Mouse (Mus musculus): ENCODE results near the gene Gm7694. TPM values are rescaled to one million over a fixed set of nuclear protein-coding genes. Genes with fewer than 3 reads are reported as not detected.
A peak's percentile ranks its signal among the peaks of the same experiment; 100 is the strongest.

The Gm7694 gene
- polyA plus RNA-seq, 1 experiment from 2014 or later, result 2.6 TPM

DNA sequence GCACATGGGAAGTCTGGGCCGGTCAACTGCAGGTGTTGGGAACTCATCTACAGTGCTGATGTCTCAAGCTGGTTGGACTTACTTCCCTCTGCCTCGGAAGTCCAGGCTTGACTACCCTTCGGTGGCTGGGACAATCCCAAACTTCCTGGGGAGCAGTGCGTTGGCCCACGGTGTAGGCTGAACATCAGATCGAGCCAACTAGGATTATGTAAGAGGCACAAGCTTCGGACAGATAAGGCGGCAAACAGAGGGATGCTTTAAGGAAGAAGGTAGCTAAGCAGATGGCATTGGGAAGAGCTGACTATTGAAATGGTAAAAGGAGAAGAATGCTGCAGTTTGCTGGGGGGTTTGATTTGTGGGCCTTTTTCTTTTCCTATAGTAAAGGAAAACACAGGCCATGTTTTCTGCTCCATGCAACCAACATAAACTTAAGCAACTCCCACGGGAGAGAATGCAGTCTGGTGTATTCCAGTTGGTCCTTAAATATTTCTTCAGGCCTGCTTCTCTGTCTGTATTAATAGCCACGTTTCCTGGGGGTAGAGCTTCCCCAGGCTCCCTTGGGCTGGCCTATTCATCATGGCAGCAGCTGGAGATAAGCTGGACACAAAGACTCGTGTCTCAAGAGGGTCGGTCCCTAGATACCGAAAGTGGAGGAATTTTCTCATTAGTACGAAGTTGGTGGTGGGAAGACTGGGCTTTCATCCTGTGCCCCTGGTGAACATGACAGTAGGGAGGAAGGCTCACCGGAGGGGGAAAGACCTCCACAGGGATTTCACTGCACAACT lies 11.2 kb downstream of the Gm7694 start:
- ATAC-seq (no peak), DNase-seq (ENCODE audit: low spot score) (no peak)
- H3K27me3 ChIP-seq (replicated peaks; ENCODE audit: insufficient read depth, low read length), result no peaks in the 10 kb centered on the region
- 68% methylated on average over 15 of the region's 15 CpGs for WGBS
- H3K27ac ChIP-seq (ENCODE audit: low read length), result no peak overlapping the region
- H3K9ac ChIP-seq (replicated peaks; ENCODE audit: low read depth), result no peak overlapping the region
- TF ChIP-seq EP300 (IDR thresholded peaks at IDR 0.05) (no peak), CTCF (IDR thresholded peaks at IDR 0.05) (no peak)
- H3K9me3 ChIP-seq (ENCODE audit: low read length), result no peaks in the 10 kb centered on the region
- H3K4me1 ChIP-seq (ENCODE audit: insufficient read depth, low read depth, low read length), result no peaks in the 10 kb centered on the region
- H3K4me3 ChIP-seq (ENCODE audit: low read depth, low read length), result no peak overlapping the region
- H3K4me2 ChIP-seq (replicated peaks; ENCODE audit: low read depth, low read length), result no peak overlapping the region
- no peaks in the 10 kb centered on the region for H3K36me3 ChIP-seq (ENCODE audit: insufficient read depth, low read length)

DNA sequence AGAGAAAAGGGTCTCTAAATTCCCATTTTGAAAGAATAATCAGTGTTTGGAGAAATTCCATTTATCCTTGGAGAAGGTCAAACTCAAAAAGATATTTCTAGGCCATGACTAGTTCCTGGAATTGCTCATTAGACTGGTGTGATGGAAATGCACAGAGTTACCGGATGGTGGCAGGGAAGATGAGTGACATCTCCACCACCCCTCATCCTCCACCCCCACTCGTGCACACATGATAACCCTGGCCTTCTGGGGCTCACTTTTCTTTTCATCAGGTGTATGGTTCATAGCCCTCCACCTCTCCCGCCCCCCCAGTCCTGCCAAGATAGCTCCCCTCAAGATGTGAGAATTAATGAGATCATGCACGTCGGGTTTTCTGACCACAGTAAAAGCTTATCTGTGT lies 12.9 kb downstream of the Gm7694 start:
- no peaks in the 10 kb centered on the region for H3K27me3 ChIP-seq (replicated peaks; ENCODE audit: insufficient read depth, low read length)
- H3K9me3 ChIP-seq (ENCODE audit: low read length), result peaks cover 2% of the 10 kb centered on the region; the same call in 1 of the 2 replicates
- H3K4me1 ChIP-seq (ENCODE audit: insufficient read depth, low read depth, low read length), result no peaks in the 10 kb centered on the region
- 73% methylated on average over 5 of the region's 5 CpGs for WGBS
- DNase-seq (ENCODE audit: low spot score) (no peak), ATAC-seq (no peak)
- TF ChIP-seq EP300 (IDR thresholded peaks at IDR 0.05) (no peak), CTCF (IDR thresholded peaks at IDR 0.05) (no peak)
- H3K27ac ChIP-seq (ENCODE audit: low read length), result no peak overlapping the region
- H3K4me2 ChIP-seq (replicated peaks; ENCODE audit: low read depth, low read length), result no peak overlapping the region
- H3K9ac ChIP-seq (replicated peaks; ENCODE audit: low read depth), result no peak overlapping the region
- H3K36me3 ChIP-seq (ENCODE audit: insufficient read depth, low read length), result no peaks in the 10 kb centered on the region
- no peak overlapping the region for H3K4me3 ChIP-seq (ENCODE audit: low read depth, low read length)

DNA sequence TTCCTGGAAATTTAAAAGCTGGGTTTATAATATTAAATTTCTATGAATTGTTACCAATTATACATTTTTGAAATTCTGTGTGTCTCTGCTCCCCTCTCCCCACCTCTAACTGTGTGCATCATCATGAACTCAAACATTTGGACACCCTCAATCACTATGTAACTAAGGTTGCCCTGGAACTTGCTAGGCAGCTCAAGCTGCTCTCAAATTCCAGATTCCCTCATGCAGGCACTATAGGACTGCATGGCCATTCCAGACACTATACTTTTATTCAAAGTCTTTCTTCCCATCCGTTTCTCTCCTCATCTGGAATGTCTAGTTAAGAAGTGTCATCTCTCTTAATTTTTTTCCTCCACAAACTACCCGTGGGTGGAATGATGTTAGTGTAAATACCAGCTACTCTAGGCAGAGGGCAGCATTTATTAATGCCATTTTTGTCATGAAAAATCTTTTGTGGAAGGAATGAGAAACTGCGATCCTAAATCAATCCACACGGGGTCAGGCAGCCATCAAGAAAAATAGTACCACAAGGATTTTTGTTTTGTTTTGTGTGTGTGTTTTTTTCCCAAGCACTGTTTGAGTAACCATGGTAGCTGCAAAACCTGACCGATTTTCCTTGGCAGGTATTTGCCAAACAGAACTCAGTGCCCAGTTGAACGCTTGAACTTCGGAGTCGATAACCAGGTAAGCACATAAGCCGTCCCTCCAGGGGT lies 13.7 kb downstream of the Gm7694 start:
- DNase-seq (ENCODE audit: low spot score), result peak; percentile 91
- H3K36me3 ChIP-seq (ENCODE audit: insufficient read depth, low read length), result no peaks in the 10 kb centered on the region
- ATAC-seq, result peak; percentile 50
- no peak overlapping the region for H3K4me3 ChIP-seq (ENCODE audit: low read depth, low read length)
- TF ChIP-seq EP300 (IDR thresholded peaks at IDR 0.05) (0 out of 2 replicates have a peak, but pooled peaks have one; percentile 16), CTCF (IDR thresholded peaks at IDR 0.05) (peak; percentile 90)
- H3K4me1 ChIP-seq (ENCODE audit: insufficient read depth, low read depth, low read length), result no peaks in the 10 kb centered on the region
- no peak overlapping the region for H3K27ac ChIP-seq (ENCODE audit: low read length)
- 30% methylated on average over 9 of the region's 9 CpGs for WGBS
- no peak overlapping the region for H3K9ac ChIP-seq (replicated peaks; ENCODE audit: low read depth)
- H3K9me3 ChIP-seq (ENCODE audit: low read length), result peaks cover 2% of the 10 kb centered on the region; the same call in 1 of the 2 replicates
- no peak overlapping the region for H3K4me2 ChIP-seq (replicated peaks; ENCODE audit: low read depth, low read length)
- H3K27me3 ChIP-seq (replicated peaks; ENCODE audit: insufficient read depth, low read length), result no peaks in the 10 kb centered on the region

DNA sequence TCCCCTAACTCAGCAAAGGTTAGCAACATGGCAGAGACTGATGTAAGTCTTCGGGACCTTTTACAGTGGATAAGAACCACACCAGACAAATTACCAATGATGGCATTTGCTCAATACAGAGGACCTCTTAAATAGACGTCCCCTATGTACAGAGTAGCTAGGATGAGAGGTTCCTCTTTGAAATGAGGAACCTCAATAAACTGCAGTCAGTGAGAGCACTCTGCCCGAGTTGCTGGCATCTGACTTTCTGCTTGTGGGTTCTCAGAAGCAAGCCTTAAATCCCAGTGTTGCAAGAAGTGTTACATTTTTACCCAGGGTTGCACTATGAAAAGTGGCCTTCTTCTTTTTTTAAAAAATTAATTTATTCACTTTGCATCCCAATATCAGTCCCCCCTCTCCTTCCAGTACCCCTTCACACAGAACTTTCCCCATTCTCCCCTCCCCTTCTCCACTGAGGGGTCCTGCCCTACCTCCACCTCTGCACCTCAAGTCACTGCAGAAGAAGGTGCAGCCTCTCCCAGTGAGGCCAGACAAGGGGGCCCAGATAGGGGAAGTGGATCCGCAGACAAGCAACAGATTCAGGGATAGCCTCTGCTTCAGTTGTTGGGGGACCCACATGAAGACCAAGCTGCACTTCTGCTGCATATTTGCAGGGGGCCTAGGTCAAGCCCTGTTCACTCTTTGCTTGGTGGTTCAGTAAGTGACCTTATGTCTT lies 23.6 kb downstream of the Gm7694 start:
- Histone ChIP-seq H3K36me3 (ENCODE audit: insufficient read depth, low read length) (no peaks in the 10 kb centered on the region), H3K27me3 (replicated peaks; ENCODE audit: insufficient read depth, low read length) (no peaks in the 10 kb centered on the region), H3K9me3 (ENCODE audit: low read length) (no peaks in the 10 kb centered on the region), H3K4me3 (ENCODE audit: low read depth, low read length) (no peak overlapping the region), H3K9ac (replicated peaks; ENCODE audit: low read depth) (no peak overlapping the region), H3K4me1 (ENCODE audit: insufficient read depth, low read depth, low read length) (no peaks in the 10 kb centered on the region), H3K27ac (ENCODE audit: low read length) (no peak overlapping the region), H3K4me2 (replicated peaks; ENCODE audit: low read depth, low read length) (no peak overlapping the region)
- ATAC-seq, result no peak; the same call in 1 of the 2 replicates
- TF ChIP-seq EP300 (IDR thresholded peaks at IDR 0.05), result no peak
- no peak for TF ChIP-seq CTCF (IDR thresholded peaks at IDR 0.05)
- 65% methylated on average over 4 of the region's 4 CpGs for WGBS
- DNase-seq (ENCODE audit: low spot score), result peak; percentile 44

DNA sequence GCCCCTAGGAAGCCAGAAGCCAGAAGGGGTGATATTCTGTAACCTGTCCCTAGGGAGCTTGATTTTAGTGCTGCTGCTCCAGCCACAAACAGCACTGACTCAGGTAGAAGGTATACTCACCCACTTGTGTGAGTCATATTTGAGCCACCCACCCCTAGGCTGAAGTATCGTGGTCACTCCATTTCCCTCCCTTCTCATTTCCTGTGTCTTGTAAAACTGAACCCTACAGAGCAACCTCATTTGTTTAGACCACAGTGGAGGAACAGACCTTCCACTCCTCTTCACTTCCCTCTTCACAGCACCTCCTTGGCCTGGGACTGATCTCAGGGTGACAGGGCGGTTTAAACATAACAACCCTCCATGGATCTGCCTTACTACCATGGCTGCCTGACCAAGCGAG lies 29.1 kb downstream of the Gm7694 start, which contains the start of gene Sh2d1b1:
TSS of gene Sh2d1b1 (plus strand) at position 305 of the 400 bp plus-strand sequence.
- no peak within 1 kb of the TSS for H3K4me2 ChIP-seq (replicated peaks; ENCODE audit: low read depth, low read length)
- 49% methylated on average over 2 of the region's 3 CpGs for WGBS
- no peak for TF ChIP-seq CTCF (IDR thresholded peaks at IDR 0.05)
- H3K36me3 ChIP-seq (ENCODE audit: insufficient read depth, low read length), result no peaks in the 10 kb centered on the region
- ATAC-seq, result no peak
- no peak for DNase-seq (ENCODE audit: low spot score)
- no peaks in the 10 kb centered on the region for H3K27me3 ChIP-seq (replicated peaks; ENCODE audit: insufficient read depth, low read length)
- no peak within 1 kb of the TSS for H3K27ac ChIP-seq (ENCODE audit: low read length)
- H3K9me3 ChIP-seq (ENCODE audit: low read length), result no peaks in the 10 kb centered on the region
- H3K4me3 ChIP-seq (ENCODE audit: low read depth, low read length), result no peak within 1 kb of the TSS
- no peak within 1 kb of the TSS for H3K9ac ChIP-seq (replicated peaks; ENCODE audit: low read depth)
- H3K4me1 ChIP-seq (ENCODE audit: insufficient read depth, low read depth, low read length), result no peaks in the 10 kb centered on the region

DNA sequence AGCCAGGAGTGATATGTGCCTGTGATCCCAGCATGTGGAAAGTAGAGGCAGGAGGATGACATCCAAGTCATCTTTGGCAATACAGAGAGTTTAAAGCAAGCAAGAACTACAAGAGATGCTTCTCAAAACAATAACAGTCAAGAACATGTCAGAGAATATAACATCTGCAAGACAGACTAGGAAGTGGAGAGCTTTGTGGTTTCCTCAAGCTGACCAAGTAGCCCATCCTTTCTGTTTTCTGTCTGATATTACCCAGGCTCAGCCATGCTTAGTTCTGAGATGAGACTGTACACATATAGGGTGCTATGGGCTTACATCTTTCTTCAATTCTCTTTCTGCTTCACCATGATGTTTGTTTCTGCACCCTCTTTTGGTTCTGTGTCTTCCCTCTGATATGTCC lies 32.9 kb downstream of the Gm7694 start:
- TF ChIP-seq CTCF (IDR thresholded peaks at IDR 0.05) (no peak), EP300 (IDR thresholded peaks at IDR 0.05) (no peak)
- Histone ChIP-seq H3K9me3 (ENCODE audit: low read length) (no peaks in the 10 kb centered on the region), H3K27me3 (replicated peaks; ENCODE audit: insufficient read depth, low read length) (no peaks in the 10 kb centered on the region), H3K36me3 (ENCODE audit: insufficient read depth, low read length) (no peaks in the 10 kb centered on the region), H3K9ac (replicated peaks; ENCODE audit: low read depth) (no peak overlapping the region), H3K4me3 (ENCODE audit: low read depth, low read length) (no peak overlapping the region), H3K4me2 (replicated peaks; ENCODE audit: low read depth, low read length) (no peak overlapping the region), H3K27ac (ENCODE audit: low read length) (no peak overlapping the region), H3K4me1 (ENCODE audit: insufficient read depth, low read depth, low read length) (no peaks in the 10 kb centered on the region)
- ATAC-seq (no peak), DNase-seq (ENCODE audit: low spot score) (no peak)

All from lung, postnatal 0 days (tissue).